Mouse (Mus musculus): ENCODE data around the gene Ceacam20. TPM values are rescaled to one million over a fixed set of nuclear protein-coding genes. Genes with fewer than 3 reads are reported as not detected.
"Not testable (repeated sequence)": the region's sequence is repeated elsewhere in the genome, so short reads cannot be mapped to it uniquely, and the experiment has no call there.

Ceacam20 gene
- polyA plus RNA-seq, 1 experiment, result 1.0 TPM

DNA sequence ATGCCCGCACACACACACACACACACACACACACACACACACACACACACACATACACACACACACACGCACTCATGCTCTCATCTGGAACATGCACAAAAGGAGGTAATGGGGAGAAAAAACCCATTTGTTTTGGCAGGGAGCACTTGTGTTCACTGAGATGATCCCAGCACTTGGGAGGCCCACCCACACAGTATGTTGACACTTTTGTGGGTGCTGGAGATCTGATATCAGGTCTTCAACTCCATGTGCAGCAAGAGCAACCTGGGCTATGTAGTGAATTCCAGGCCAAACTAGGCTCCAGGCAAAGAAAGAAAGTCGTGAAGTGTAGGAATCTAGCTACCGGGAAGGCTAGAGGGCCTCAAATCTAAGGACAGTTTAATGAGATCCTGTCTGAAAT lies 9.4 kb upstream of the Ceacam20 start:
- TF ChIP-seq CTCF (IDR thresholded peaks at IDR 0.05; ENCODE audit: control insufficient read depth, insufficient read depth, low read length) (no peak), POLR2A (IDR thresholded peaks at IDR 0.05; ENCODE audit: borderline replicate concordance, control insufficient read depth, low read depth, low read length) (no peak)
- WGBS, result 77% methylated on average over 4 of the region's 4 CpGs
- H3K4me1 ChIP-seq (ENCODE audit: control insufficient read depth, insufficient read depth, low read length), result no peaks in the 10 kb centered on the region; the same call in 1 of the 2 replicates
- H3K27ac ChIP-seq (ENCODE audit: control insufficient read depth, insufficient read depth, low read depth, low read length, poor library complexity), result no peak overlapping the region
- H3K4me3 ChIP-seq (replicated peaks; ENCODE audit: control insufficient read depth, low read depth, low read length), result no peak overlapping the region

DNA sequence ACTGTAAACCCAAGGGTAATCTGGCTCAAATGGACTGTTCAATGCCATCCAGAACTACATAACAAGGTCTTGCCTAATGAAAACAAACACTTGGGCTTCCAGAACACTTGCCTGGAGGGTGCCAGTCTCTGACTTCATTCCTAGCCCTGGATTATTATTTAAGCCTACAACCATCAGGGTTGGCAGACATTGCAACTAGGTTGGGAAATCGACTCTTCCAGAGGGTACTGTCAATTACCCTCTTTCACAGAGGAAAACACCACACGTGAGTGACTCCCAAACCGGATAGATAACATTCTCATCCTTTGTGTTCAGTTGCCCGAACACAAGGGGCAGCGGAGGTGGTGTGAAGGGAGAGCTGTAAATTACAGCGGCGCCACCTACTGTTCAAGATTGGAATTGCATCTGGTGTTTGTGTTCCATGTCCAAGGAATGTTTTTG lies 8.9 kb upstream of the Ceacam20 start:
- WGBS, result under 1% methylated on average over 7 of the region's 7 CpGs
- Histone ChIP-seq H3K27ac (ENCODE audit: control insufficient read depth, insufficient read depth, low read depth, low read length, poor library complexity) (no peak overlapping the region), H3K4me1 (ENCODE audit: control insufficient read depth, insufficient read depth, low read length) (no peaks in the 10 kb centered on the region; the same call in 1 of the 2 replicates), H3K4me3 (replicated peaks; ENCODE audit: control insufficient read depth, low read depth, low read length) (no peak overlapping the region)
- no peak for TF ChIP-seq POLR2A (IDR thresholded peaks at IDR 0.05; ENCODE audit: borderline replicate concordance, control insufficient read depth, low read depth, low read length)
- peak; percentile 89 for TF ChIP-seq CTCF (IDR thresholded peaks at IDR 0.05; ENCODE audit: control insufficient read depth, insufficient read depth, low read length)

DNA sequence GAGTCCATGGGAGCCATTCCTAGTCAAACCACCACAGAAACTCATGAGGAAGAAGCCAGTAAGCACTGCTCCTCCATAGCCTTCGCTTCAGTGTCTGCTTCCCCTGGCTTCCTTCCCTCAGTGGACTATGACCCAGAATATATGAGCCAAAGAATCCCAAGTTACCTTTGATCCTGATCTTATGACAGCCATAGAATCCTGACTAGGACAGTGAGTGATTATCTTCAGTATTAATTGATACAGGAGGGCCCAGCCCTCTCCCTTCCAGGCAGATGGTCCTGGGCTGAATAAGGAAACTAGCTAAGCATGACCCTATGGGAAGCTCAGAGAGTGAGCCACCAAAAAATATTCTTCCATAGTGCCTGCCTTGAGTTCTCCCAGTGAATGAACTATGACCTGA lies 2.8 kb upstream of the Ceacam20 start:
- H3K4me3 ChIP-seq (replicated peaks; ENCODE audit: control insufficient read depth, low read depth, low read length), result no peak overlapping the region
- TF ChIP-seq POLR2A (IDR thresholded peaks at IDR 0.05; ENCODE audit: borderline replicate concordance, control insufficient read depth, low read depth, low read length), result no peak
- no peak for TF ChIP-seq CTCF (IDR thresholded peaks at IDR 0.05; ENCODE audit: control insufficient read depth, insufficient read depth, low read length)
- no peaks in the 10 kb centered on the region; the same call in 1 of the 2 replicates for H3K4me1 ChIP-seq (ENCODE audit: control insufficient read depth, insufficient read depth, low read length)
- no peak overlapping the region for H3K27ac ChIP-seq (ENCODE audit: control insufficient read depth, insufficient read depth, low read depth, low read length, poor library complexity)
- WGBS, result 68% methylated on average over 1 of the region's 1 CpGs

DNA sequence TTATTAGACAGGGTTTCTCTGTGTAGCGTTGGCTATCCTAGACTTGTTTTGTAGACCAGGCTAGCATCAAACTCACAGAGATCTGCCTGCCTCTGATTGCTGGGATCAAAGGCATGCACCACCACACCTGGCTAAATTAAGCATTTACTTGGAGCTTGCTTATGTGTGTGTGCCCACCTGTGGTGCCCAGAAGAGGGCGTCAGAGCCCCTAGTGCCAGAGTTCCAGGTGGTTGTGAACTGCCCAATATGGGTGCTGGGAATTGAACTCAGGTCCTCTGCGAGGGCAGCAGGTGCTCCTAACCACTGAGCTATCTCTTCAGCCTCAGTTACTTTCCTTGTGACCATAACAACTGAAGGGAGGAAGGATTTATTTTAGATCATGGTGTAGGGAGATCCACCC lies 3.9 kb downstream of the Ceacam20 start:
- TF ChIP-seq POLR2A (IDR thresholded peaks at IDR 0.05; ENCODE audit: borderline replicate concordance, control insufficient read depth, low read depth, low read length) (no peak), CTCF (IDR thresholded peaks at IDR 0.05; ENCODE audit: control insufficient read depth, insufficient read depth, low read length) (no peak)
- H3K27ac ChIP-seq (ENCODE audit: control insufficient read depth, insufficient read depth, low read depth, low read length, poor library complexity), result no peak overlapping the region
- WGBS, result 69% methylated on average over 3 of the region's 3 CpGs
- no peak overlapping the region for H3K4me3 ChIP-seq (replicated peaks; ENCODE audit: control insufficient read depth, low read depth, low read length)
- no peaks in the 10 kb centered on the region for H3K4me1 ChIP-seq (ENCODE audit: control insufficient read depth, insufficient read depth, low read length)

DNA sequence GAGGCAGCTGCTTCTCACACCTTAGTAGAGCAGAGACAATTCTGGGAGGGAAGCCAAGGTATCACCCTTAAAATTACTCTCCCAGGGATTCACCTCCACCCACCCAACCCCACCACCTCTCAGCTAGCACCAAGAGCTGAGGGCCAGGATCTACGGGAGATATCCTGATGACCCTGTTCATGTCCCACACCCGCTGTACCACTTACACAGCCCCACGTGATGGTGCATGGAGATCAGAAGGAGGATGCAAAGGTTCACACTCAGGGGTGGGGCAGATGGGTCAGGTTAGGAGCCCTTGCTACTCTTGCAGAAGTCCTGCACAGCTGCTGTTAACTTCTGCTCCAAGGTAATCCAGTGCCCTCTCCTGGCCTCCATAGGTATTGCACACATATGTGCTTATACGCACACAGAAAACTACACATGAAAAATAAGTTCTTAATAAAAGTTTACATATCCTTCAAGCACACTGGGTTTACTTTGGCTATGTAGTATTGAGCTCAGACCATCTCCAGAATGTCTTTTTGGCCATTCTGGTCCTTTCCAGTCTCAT lies 4.4 kb downstream of the Ceacam20 start:
- Histone ChIP-seq H3K4me1 (ENCODE audit: control insufficient read depth, insufficient read depth, low read length) (no peaks in the 10 kb centered on the region), H3K4me3 (replicated peaks; ENCODE audit: control insufficient read depth, low read depth, low read length) (no peak overlapping the region), H3K27ac (ENCODE audit: control insufficient read depth, insufficient read depth, low read depth, low read length, poor library complexity) (no peak overlapping the region)
- 93% methylated on average over 4 of the region's 4 CpGs for WGBS
- no peak for TF ChIP-seq CTCF (IDR thresholded peaks at IDR 0.05; ENCODE audit: control insufficient read depth, insufficient read depth, low read length)
- no peak for TF ChIP-seq POLR2A (IDR thresholded peaks at IDR 0.05; ENCODE audit: borderline replicate concordance, control insufficient read depth, low read depth, low read length)

DNA sequence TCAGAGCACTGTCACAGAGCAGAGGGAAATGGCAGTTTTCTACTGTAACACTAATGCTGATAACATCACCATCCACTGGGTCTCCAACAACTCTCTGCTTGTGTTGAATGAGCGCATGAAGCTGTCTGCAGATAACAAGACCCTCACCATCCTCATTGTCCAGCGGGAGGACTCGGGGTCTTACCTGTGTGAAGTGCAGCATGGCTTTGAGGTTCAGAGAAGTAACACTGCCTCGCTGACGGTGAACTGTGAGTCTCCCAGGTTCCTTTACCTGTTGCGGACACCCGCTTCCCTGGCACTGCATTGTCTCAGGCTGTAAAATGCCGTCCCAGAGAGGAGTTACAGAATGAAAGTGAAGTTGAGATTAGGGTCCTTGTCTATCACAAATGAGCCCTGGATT lies 5.0 kb downstream of the Ceacam20 start:
- TF ChIP-seq CTCF (IDR thresholded peaks at IDR 0.05; ENCODE audit: control insufficient read depth, insufficient read depth, low read length), result no peak
- TF ChIP-seq POLR2A (IDR thresholded peaks at IDR 0.05; ENCODE audit: borderline replicate concordance, control insufficient read depth, low read depth, low read length), result no peak
- 83% methylated on average over 8 of the region's 8 CpGs for WGBS
- Histone ChIP-seq H3K27ac (ENCODE audit: control insufficient read depth, insufficient read depth, low read depth, low read length, poor library complexity) (no peak overlapping the region), H3K4me3 (replicated peaks; ENCODE audit: control insufficient read depth, low read depth, low read length) (no peak overlapping the region), H3K4me1 (ENCODE audit: control insufficient read depth, insufficient read depth, low read length) (no peaks in the 10 kb centered on the region)

DNA sequence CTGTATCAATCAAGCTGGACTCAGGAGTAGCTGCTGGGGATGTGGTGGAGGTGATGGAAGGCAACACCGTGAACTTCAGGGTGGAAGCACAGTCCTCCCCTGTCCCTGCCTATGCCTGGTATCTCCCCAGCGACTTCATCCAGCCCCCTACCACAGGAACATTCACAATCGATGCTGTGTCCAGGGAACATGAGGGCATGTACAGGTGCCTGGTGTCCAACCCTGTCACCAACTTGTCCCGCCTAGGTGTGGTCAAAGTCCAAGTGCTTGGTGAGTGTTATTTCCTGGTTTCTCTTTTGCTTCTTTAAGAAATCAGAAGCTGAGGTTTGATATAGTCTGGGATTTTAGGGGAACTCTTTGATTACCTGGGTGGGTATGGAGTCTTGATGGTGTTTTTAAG lies 6.3 kb downstream of the Ceacam20 start:
- TF ChIP-seq CTCF (IDR thresholded peaks at IDR 0.05; ENCODE audit: control insufficient read depth, insufficient read depth, low read length), result no peak
- TF ChIP-seq POLR2A (IDR thresholded peaks at IDR 0.05; ENCODE audit: borderline replicate concordance, control insufficient read depth, low read depth, low read length), result no peak
- WGBS, result 80% methylated on average over 4 of the region's 4 CpGs
- H3K4me3 ChIP-seq (replicated peaks; ENCODE audit: control insufficient read depth, low read depth, low read length), result no peak overlapping the region
- no peak overlapping the region for H3K27ac ChIP-seq (ENCODE audit: control insufficient read depth, insufficient read depth, low read depth, low read length, poor library complexity)
- H3K4me1 ChIP-seq (ENCODE audit: control insufficient read depth, insufficient read depth, low read length), result no peaks in the 10 kb centered on the region

DNA sequence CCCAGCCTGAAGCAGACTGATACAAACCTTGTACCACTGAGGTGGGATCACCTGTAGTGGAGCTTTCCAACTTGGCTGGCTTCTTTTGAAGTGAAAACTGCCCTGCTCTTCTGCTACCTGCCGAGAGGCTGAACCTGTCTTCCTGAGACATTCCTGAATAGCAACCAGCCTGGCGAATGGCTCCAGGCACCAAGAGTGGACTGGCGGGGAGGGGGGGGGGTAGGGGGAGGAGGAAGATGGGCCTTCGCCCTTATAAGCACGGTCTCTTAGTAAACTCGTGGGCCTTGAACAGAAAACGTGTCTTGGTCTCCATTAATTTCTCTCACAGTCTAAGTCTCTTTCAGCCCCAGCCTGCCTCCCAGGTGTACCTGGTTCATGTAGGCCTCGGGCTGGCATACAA lies 26.0 kb downstream of the Ceacam20 start, which contains the start of gene Nlrp9b:
TSS of gene Nlrp9b (plus strand) at position 301 of the 400 bp plus-strand sequence.
- 56% methylated on average over 8 of the region's 8 CpGs for WGBS
- H3K4me1 ChIP-seq (ENCODE audit: control insufficient read depth, insufficient read depth, low read length); H3K4me3 ChIP-seq (replicated peaks; ENCODE audit: control insufficient read depth, low read depth, low read length): not testable (repeated sequence)

DNA sequence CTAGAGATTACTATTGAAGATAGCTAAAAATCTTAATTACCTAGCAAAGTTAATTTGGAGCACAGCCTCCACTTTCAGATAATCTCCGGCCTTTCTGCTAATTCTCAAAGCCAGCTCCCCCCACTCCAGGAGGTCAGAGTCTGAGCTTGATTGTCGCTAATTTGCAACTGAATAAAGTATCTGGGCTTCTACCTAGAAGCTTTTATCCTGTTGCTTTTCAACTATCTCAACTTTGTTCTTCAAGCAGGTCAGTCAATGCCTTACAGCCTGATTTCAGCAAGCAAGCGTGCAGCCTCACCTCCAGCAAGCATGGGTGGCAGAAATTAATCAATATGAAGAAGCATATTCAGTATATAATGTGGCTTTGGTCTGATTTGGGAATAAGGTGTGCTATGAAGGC lies 31.5 kb downstream of the Ceacam20 start:
- H3K4me1 ChIP-seq (ENCODE audit: control insufficient read depth, insufficient read depth, low read length); H3K27ac ChIP-seq (ENCODE audit: control insufficient read depth, insufficient read depth, low read depth, low read length, poor library complexity); H3K4me3 ChIP-seq (replicated peaks; ENCODE audit: control insufficient read depth, low read depth, low read length): not testable (repeated sequence)
- WGBS, result 60% methylated on average over 3 of the region's 3 CpGs

More for the DNA sequence above, 26.0 kb downstream of the Ceacam20 start, which contains the start of gene Nlrp9b:
- H3K27ac ChIP-seq (ENCODE audit: control insufficient read depth, insufficient read depth, low read depth, low read length, poor library complexity), result not testable (repeated sequence)
